Mouse (Mus musculus) cortical plate, adult 2 months (tissue): Measurements from ENCODE around the gene Kcnb1.

ENCODE experiments used
- CTCF ChIP-seq: fragments of 200-500 bp; IDR thresholded peaks from 2 replicates; pipeline ENCODE4 v1.5.1; 2011; ENCODE audit warnings: mild to moderate bottlenecking, control low read depth, low read length; ENCODE audit not compliant: insufficient read depth; ENCODE audit errors: extremely low read depth
- POLR2A ChIP-seq: fragments of 200-500 bp; IDR thresholded peaks from 2 replicates; pipeline ENCODE4 v1.6.1; 2011; ENCODE audit warnings: mild to moderate bottlenecking, low read length, control low read depth; ENCODE audit not compliant: insufficient read depth; ENCODE audit errors: extremely low read depth

DNA sequence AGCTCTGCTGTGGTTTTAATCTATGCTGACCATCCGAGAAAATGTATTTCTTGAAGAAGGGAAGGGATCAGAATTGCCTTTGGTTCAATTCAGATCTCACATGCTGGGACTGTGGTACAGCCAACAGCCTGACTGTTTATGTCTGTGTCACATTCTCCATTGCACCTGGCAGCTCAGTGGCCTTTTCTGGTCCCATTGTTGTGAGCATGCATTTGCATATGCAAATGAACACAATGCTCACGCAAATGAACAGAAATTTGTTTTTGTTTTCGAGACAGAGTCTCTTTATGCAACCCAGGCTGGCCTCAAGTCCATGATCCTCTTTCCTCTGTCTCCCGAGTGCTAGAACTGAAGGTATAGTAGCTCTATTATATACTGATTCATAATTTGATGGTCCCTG, 64.2 kb downstream of the Kcnb1 start:
- TF ChIP-seq POLR2A (no peak), CTCF (no peak)
